Mouse (Mus musculus) lung, postnatal 0 days (tissue): ENCODE results near the gene Gria4. TPM values are rescaled to one million over a fixed set of nuclear protein-coding genes. Genes with fewer than 3 reads are reported as not detected.
"Not testable (repeated sequence)": the region's sequence is repeated elsewhere in the genome, so short reads cannot be mapped to it uniquely, and the experiment has no call there.

Source experiments
- ATAC-seq: fragments of 200-750 bp; cut with Nextera tagmentation; 2 replicates; pipeline ENCODE4 v1.8.0; 2017; ENCODE audit warnings: moderate library complexity
- DNase-seq: peaks from one replicate; pipeline ENCODE4 v3.0.0-alpha.2; 2016; ENCODE audit warnings: low spot score
- H3K27ac ChIP-seq: fragments of 300-500 bp; sonication (generic); 2 replicates; pipeline ENCODE4 v1.5.1; 2014; ENCODE audit warnings: antibody characterized with exemption, mild to moderate bottlenecking, low read length, mixed read lengths
- H3K27me3 ChIP-seq: fragments of 300-500 bp; sonication (generic); replicated peaks from 2 replicates; pipeline ENCODE4 v1.6.1; 2014; ENCODE audit warnings: low read length, mixed read lengths; ENCODE audit not compliant: insufficient read depth
- H3K36me3 ChIP-seq: fragments of 300-500 bp; sonication (generic); 2 replicates; pipeline ENCODE4 v1.6.1; 2014; ENCODE audit warnings: low read length, mixed read lengths; ENCODE audit not compliant: insufficient read depth
- H3K4me1 ChIP-seq: fragments of 300-500 bp; sonication (generic); 2 replicates; pipeline ENCODE4 v1.6.1; 2014; ENCODE audit warnings: antibody characterized with exemption, low read depth, low read length, mixed read lengths; ENCODE audit not compliant: insufficient read depth
- H3K4me2 ChIP-seq: fragments of 300-500 bp; sonication (generic); replicated peaks from 2 replicates; pipeline ENCODE4 v1.6.1; 2014; ENCODE audit warnings: low read depth, mild to moderate bottlenecking, low read length, moderate library complexity, mixed read lengths
- H3K4me3 ChIP-seq: fragments of 300-500 bp; sonication (generic); 2 replicates; pipeline ENCODE4 v1.5.1; 2014; ENCODE audit warnings: low read depth, low read length
- H3K9ac ChIP-seq: fragments of 300-500 bp; sonication (generic); replicated peaks from 2 replicates; pipeline ENCODE4 v1.6.1; 2014; ENCODE audit warnings: low read depth, mild to moderate bottlenecking
- H3K9me3 ChIP-seq: fragments of 300-500 bp; sonication (generic); 2 replicates; pipeline ENCODE4 v1.6.1; 2016; ENCODE audit warnings: low read length, mixed read lengths
- CTCF ChIP-seq: IDR thresholded peaks from 2 replicates; pipeline ENCODE4 v1.5.1; 2016; ENCODE audit warnings: antibody characterized with exemption, mild to moderate bottlenecking
- EP300 ChIP-seq: IDR thresholded peaks from 2 replicates; pipeline ENCODE4 v1.6.1; 2016; ENCODE audit warnings: antibody characterized with exemption, mild to moderate bottlenecking, control low read depth
- WGBS: fragments of 180-500 bp; shearing (Covaris S2); extraction: QIAGEN DNeasy Blood & Tissue Kit; methylation state at CpG from one replicate; pipeline ENCODE4 v1.1.7; 2014; 5-methylcytosine and 5-hydroxymethylcytosine counted together
- polyA plus RNA-seq: library from polyadenylated mRNA; unstranded; fragments of >200 nt; fragmentation: Nextera tagmentation; extraction: Ambion mirVana; gene quantifications from 2 replicates; pipeline ENCODE4 v1.2.1, GENCODE M21; 2015

Gene Gria4
- polyA plus RNA-seq, 1 experiment from 2014 or later = 0.05 TPM

GRCm38 (mm10) chr9:4794411-4794810 is 1.6 kb downstream of the Gria4 start:
- no peaks in the 10 kb centered on the region for H3K27me3 ChIP-seq
- TF ChIP-seq EP300 (no peak), CTCF (no peak)
- no peaks in the 10 kb centered on the region for H3K4me1 ChIP-seq
- no peak overlapping the region for H3K9ac ChIP-seq
- no peak for ATAC-seq
- DNase-seq = no peak
- no peak overlapping the region for H3K27ac ChIP-seq
- H3K4me2 ChIP-seq = no peak overlapping the region
- H3K9me3 ChIP-seq = no peaks in the 10 kb centered on the region
- H3K36me3 ChIP-seq = no peaks in the 10 kb centered on the region
- 36% methylated on average over 10 of the region's 10 CpGs for WGBS
- no peak overlapping the region for H3K4me3 ChIP-seq

DNA sequence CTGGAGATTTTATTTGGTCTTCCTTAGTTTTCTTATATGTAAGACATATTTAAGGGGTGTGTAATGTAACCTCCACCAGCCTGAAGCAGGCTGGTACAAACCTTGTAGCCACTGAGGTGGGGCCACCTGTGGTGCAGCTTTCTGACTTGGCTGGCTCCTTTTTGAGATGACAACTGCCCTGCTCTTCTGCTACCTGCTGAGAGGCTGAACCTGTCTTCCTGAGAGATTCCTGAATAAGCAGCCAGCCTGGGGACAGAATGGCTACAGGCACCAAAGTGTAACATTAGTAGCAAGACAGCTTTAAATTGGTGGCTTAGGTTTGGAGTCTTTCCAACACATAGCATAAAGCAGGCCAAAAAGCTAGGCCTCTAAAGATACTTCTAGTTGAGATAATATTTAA is 46.6 kb downstream of the Gria4 start:
- not testable (repeated sequence) for ATAC-seq, H3K27me3 ChIP-seq, H3K36me3 ChIP-seq, H3K4me2 ChIP-seq, H3K4me1 ChIP-seq, H3K4me3 ChIP-seq, H3K9ac ChIP-seq, H3K9me3 ChIP-seq, H3K27ac ChIP-seq, DNase-seq

DNA sequence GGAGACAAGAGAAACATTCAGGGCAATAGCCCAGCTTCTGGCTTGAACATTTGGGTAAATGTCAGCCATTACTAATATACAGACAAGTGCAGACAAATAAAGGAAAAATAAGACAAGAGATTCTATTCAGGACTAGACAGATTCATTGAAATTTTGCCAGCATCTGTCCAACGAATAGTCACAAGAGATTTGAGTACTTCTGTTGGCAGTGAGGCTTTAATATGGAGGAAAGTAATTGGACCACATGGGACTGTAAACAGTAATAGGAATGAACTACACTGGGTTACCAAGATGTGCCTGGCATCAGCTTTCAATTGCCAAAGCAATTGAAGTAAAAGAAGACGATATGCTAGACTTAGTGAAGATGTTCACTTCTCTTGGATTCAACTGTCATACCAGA is 81.9 kb downstream of the Gria4 start:
- 56% methylated on average over 2 of the region's 2 CpGs for WGBS
- Histone ChIP-seq H3K4me2 (no peak overlapping the region), H3K4me3 (no peak overlapping the region), H3K9ac (no peak overlapping the region), H3K27me3 (no peaks in the 10 kb centered on the region), H3K27ac (no peak overlapping the region), H3K4me1 (no peaks in the 10 kb centered on the region), H3K9me3 (no peaks in the 10 kb centered on the region), H3K36me3 (no peaks in the 10 kb centered on the region)
- no peak for ATAC-seq
- TF ChIP-seq CTCF (no peak), EP300 (no peak)
- DNase-seq = no peak

GRCm38 (mm10) chr9:4712367-4712766 is 83.7 kb downstream of the Gria4 start:
- no peak for DNase-seq
- Histone ChIP-seq H3K27me3 (no peaks in the 10 kb centered on the region), H3K9me3 (no peaks in the 10 kb centered on the region), H3K4me3 (no peak overlapping the region), H3K4me1 (no peaks in the 10 kb centered on the region), H3K4me2 (no peak overlapping the region), H3K27ac (no peak overlapping the region), H3K36me3 (no peaks in the 10 kb centered on the region), H3K9ac (no peak overlapping the region)
- TF ChIP-seq EP300 (no peak), CTCF (no peak)
- no peak for ATAC-seq

DNA sequence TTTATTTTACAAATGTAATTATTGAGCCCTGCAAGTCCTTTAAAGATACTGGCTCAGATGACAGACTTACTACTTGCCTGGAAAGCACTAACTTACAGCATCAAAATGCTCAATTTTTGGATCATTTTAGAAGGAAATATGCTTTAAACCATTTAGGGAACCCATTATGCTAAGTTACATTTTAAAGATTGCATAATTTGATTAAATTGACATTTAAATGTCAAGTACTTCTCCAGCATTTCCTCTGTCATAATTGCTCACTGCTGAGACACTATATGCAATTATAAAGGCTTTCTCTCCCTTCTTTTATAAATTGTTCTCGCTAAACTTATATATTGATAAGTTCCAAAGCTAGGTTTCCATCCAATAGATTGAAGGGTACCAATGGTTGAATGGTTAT is 108.9 kb downstream of the Gria4 start:
- WGBS = 55% methylated on average over 1 of the region's 1 CpGs
- Histone ChIP-seq H3K9me3 (no peaks in the 10 kb centered on the region), H3K4me1 (no peaks in the 10 kb centered on the region), H3K36me3 (no peaks in the 10 kb centered on the region), H3K4me3 (no peak overlapping the region), H3K27ac (no peak overlapping the region), H3K27me3 (no peaks in the 10 kb centered on the region), H3K9ac (no peak overlapping the region), H3K4me2 (no peak overlapping the region)
- ATAC-seq (no peak), DNase-seq (no peak)
- no peak for TF ChIP-seq CTCF
- TF ChIP-seq EP300 = no peak

DNA sequence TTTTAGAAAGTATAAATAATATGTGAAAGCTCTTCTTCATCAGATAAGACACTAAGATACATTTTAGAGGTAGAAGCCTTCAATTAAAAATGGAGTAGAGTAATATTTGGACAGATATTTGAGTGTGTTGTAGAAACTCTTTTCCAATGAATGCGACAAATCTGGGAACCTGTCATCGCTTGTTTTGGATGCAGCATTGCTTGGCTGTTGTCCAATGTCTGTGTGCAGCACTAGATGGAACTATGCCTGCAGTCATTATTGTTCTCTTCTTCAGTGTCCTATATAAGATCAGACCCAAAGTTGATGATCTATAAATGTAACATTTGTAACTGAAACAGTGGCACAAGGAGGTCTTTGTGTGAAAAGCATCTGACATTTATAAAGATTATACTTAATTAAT is 115.8 kb downstream of the Gria4 start:
- ATAC-seq (no peak), DNase-seq (no peak)
- no peak for TF ChIP-seq EP300
- no peak for TF ChIP-seq CTCF
- WGBS = 68% methylated on average over 2 of the region's 2 CpGs
- no peaks in the 10 kb centered on the region for H3K4me1 ChIP-seq
- no peaks in the 10 kb centered on the region for H3K36me3 ChIP-seq
- no peak overlapping the region for H3K27ac ChIP-seq
- no peaks in the 10 kb centered on the region for H3K27me3 ChIP-seq
- H3K9ac ChIP-seq = no peak overlapping the region
- no peak overlapping the region for H3K4me3 ChIP-seq
- no peaks in the 10 kb centered on the region for H3K9me3 ChIP-seq
- H3K4me2 ChIP-seq = no peak overlapping the region

DNA sequence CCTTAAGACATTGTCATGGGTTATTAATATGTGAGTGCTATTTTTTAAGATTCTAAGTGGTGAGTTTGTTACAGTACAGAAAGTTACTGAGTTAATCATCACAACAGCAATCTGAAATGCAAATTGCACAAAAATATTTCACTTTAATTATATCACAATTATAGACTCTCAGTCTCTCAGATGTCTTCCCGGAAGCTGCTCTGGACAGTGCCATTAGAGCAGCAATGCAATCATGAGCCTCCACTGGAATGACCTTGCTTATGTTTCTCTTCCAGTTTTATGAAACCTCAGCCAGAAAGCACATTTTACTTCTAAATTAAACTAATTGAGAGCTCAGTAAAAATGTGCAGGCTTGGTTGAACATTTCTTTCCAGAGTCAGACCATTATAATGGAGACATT is 116.9 kb downstream of the Gria4 start:
- no peak overlapping the region for H3K27ac ChIP-seq
- DNase-seq = no peak
- H3K4me3 ChIP-seq = no peak overlapping the region
- no peaks in the 10 kb centered on the region for H3K36me3 ChIP-seq
- H3K27me3 ChIP-seq = no peaks in the 10 kb centered on the region
- H3K9me3 ChIP-seq = no peaks in the 10 kb centered on the region
- no peak for ATAC-seq
- H3K9ac ChIP-seq = no peak overlapping the region
- 91% methylated on average over 1 of the region's 1 CpGs for WGBS
- H3K4me1 ChIP-seq = no peaks in the 10 kb centered on the region
- no peak overlapping the region for H3K4me2 ChIP-seq
- TF ChIP-seq EP300 = no peak
- no peak for TF ChIP-seq CTCF
